Mouse (Mus musculus): Measurements from ENCODE around the gene Tm6sf2. TPM values are rescaled to one million over a fixed set of nuclear protein-coding genes. Genes with fewer than 3 reads are reported as not detected.

The Tm6sf2 gene
- total RNA-seq, 2 experiments from 2014 or later = 4.3 to 9.3 TPM

DNA sequence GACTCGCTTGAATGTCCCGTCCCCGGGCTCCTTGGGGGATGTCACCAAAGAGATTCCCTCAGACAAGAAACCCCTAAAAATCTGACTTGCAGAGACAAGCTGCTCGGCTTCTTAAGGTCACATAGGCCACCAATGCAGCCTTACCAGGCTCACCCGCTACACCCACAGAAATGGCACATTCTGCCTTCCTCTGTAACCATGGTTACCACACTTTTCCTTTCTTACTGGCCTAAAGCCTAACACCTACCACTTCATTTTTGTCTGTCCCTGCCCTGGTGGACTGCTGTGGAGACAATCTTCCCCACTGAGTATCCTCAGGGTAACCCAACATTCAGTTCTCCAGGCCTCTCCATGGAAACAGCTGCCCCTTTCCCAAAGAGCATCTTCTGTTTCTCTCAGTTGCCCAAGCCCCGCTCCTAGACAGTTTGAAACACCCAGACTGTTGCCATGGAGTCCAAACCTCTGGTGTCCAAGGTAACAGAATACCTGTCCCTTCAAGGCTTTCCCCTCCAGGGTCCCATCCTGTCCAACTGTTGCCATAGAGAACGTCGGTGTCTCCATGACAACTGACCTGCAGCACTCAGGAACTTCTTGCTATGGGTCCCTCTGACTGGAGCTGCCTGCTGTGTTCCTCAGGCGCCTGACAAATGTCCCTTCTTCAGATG is 16.7 kb downstream of the Tm6sf2 start:
- no peak for DNase-seq

DNA sequence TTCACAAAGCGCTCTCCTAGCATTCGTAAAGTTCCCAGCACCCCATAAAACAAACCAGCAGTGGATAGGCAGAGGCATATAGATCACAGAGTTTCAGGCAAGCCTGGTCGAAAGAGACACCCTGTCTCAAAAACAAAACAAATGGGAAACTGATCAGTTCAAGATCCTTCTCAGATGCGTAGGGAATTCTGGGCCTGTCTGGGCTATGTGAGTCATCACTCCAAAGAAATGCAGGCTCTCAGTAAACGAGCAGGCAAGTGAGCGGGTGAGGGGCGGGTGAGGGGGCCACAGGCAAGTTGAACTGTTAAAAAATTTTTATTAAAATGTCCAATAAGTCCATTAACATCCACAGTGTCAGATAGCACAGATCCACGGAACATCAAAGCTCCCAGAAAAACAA is 20.1 kb downstream of the Tm6sf2 start:
- no peak for DNase-seq

DNA sequence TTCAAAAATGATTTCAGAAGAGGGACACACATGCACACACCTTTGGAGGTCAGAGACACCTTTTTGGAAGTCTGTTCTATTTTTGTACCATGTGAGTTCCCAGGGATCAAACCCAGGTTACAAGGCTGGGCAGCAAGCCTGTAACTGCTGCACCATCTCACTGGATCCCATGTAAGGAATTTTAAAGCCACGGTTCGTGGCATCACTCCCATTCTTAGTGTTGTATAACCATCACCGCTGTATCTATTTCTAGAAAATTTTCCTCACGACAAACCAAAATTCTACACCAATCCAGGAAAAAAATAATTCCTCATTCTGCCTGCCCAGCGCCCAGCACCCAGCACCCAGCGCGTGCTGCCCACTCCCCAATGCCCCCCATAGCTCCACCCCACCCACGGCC is 26.6 kb downstream of the Tm6sf2 start:
- no peak for DNase-seq

DNA sequence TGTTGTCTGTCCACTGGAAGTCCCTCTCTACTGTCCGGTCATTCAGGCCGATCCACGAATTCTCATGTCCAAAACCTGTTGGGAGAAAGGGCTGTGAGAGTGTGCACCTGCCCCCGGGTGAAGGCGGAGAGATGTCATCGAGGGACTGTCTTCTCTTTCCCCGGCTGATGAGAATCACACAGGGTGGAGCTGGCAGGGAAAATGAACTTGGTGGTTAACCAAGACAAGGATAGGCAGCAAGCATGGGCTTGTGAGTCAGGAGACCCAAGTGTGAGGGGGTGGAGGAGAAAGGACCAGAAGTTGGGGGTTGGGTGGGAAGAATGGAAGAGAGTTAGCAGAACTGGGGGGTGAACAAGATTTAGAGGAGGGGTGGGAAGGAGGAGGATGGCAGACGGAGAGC is 27.5 kb downstream of the Tm6sf2 start:
- DNase-seq = no peak

DNA sequence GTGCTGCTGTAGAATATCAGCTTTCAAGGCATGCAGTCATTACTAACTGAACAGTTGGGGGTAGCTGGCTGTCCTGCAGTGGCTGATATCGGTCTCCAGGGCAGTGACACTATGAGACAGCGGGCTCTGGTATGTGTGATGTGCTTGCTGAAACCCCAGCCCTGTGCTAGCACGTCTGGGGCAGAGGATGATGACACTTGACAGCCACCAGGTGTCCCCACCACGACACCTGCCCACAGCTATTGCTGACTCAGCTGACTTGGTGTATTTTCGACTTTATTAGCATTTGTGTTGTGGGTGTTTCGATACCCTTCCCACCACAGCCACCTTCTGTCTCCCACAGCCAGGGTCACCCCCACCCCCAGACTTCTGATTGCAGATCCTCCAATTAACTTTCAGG is 31.8 kb downstream of the Tm6sf2 start:
- DNase-seq = peak; percentile 53

DNA sequence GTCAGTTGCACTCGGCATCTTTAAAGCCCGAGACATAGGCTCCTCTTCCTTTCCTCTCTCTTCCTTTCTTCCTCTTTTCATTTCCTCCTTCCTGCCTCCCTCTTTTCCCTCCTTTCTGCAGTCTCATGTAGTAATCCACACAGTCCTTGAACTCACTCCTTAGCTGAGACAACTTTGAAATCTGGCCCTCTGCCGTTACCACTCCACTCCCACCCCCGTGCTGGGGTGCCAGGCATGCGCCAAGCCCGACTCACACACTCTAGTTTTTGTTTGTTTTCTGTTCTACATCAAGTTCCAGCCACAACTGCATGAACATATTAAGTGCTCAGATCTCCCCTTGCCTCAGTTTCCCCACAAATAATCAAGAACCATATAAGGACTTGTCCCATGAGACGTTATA is 32.2 kb downstream of the Tm6sf2 start:
- DNase-seq = no peak

DNA sequence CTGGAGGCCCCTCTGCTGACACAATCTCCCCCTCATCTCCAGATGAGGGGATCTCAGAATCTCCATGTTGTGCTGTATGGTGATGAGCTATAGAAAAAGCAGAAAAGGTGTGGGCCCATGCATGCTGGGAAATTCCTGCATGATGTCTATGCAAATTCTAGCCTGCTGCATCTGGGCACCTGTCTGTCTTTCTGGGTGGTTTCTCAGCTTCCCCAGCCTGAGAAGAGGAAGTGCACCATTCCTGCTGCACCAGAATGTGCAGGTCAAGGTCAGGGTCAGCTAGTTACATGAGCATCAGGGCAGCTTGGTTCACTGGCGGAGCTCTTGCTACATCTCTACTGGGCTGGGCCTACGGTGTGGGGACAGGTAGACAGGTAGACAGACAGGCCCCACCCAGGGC is 37.7 kb downstream of the Tm6sf2 start:
- no peak for DNase-seq

DNA sequence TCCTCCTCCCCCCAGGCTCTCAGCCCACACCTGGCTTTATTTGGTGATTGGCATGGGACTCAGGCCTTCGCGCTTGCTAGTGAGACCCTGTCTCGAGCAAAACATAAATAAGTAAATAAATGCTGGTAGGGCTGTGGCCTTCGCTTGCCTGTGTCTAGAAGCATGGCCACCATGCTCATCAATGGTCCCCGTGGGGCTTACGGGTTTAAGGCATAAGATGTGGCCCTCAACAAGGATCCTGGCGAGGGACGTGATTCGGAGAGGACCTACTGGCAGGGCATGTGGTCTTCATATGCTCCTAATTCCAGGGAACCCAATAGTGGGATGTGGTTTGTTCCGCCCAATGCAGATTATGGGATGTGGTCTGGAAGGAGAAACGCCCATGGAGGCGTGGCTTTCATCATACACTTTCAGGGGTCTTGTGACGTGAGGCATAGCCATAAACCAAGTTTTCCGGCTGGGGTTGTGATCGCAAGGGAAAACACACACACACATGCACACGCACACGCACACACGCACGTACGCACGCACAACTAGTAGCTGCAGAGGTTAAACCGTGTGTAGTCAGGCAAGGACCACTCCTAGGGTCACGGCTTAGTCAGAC is 38.6 kb downstream of the Tm6sf2 start:
- no peak for DNase-seq

DNA sequence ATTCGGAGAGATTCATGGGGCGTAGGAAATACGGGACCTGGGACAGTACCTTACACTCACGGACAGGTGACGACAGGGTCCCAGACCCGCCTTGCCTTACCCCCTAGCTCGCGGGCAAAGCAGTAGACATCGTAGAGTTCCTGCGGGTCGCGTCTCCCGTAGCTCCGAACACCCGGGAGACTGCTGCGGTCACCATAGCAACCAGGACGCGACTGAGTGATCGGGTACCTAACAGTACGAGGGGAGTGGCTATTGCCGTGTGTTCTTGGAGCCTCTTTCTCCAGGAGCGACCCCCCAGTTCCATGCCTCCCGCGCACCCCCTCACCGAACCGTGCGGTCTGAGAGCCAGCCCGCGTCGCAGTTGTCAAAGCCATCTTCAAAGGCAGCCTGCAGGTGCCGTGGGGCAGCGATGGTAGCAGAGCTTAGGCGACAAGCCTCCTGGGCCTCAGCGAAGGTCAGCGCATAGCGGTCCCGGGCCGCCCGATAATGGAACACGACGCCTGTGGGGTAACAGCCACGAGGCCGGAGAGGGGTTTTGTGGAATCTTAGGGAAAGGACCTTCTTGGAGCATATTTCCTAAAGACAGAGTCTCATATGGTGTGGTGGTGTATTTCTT is 39.8 kb downstream of the Tm6sf2 start:
- DNase-seq = no peak

DNA sequence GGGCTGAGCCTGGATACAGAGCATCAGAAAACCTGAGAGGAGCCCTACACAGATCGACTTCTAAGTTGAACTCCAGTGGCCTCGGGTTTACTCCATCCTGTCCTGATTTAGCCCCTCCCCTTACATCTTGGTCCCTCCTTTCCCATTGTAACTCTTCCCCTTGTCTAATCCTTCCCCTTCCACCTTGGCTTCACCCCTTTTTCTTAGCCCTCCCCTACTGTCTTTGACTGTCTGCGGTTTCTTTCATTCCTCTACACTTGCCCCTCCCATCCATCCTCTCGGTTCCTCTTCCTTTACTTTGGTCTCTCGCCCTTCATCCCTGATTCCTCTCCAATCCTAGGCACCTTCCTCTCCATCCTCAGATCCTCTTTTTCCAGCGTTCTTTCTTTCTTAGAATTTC is 41.8 kb downstream of the Tm6sf2 start:
- DNase-seq = no peak

DNA sequence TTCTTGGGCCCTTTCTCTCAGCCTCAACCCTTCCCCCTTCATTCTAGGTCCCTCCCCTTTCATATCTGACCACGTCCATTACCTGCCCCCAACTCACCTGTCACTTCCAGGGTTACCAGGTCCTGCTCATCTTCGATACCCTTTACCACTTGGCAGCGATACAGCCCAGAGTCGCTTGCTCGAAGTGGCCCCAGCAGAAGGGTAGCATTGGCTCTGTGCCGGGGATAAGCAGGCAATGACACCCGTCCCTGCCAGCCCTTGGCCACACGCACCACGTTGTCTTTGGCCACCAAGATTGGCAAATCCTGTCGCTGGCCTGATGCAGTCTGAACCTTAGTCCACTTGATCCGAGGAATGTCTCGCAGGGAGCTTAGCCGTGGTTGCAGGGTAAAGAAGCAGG is 42.2 kb downstream of the Tm6sf2 start:
- DNase-seq = peak; percentile 28

DNA sequence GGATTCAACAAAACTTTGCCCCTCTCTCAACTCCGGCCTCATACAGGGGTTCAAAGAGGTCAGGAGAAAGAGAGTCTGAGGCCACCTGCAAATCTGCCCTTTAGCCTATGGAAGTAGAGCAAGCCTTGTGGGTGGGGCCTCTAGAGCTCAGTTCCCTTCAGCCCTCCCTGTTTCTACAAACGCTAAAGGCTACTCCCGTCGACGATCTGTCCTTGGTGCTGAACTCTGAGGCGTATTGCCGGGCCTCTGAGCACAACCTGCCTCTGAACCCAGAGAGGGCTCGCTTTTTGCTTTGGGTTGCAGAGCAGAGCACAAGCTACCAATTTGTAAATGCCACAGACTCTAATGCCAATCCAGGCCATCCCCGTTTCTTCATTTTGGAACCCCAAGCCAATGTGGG is 44.9 kb downstream of the Tm6sf2 start:
- peak; percentile 67 for DNase-seq

DNA sequence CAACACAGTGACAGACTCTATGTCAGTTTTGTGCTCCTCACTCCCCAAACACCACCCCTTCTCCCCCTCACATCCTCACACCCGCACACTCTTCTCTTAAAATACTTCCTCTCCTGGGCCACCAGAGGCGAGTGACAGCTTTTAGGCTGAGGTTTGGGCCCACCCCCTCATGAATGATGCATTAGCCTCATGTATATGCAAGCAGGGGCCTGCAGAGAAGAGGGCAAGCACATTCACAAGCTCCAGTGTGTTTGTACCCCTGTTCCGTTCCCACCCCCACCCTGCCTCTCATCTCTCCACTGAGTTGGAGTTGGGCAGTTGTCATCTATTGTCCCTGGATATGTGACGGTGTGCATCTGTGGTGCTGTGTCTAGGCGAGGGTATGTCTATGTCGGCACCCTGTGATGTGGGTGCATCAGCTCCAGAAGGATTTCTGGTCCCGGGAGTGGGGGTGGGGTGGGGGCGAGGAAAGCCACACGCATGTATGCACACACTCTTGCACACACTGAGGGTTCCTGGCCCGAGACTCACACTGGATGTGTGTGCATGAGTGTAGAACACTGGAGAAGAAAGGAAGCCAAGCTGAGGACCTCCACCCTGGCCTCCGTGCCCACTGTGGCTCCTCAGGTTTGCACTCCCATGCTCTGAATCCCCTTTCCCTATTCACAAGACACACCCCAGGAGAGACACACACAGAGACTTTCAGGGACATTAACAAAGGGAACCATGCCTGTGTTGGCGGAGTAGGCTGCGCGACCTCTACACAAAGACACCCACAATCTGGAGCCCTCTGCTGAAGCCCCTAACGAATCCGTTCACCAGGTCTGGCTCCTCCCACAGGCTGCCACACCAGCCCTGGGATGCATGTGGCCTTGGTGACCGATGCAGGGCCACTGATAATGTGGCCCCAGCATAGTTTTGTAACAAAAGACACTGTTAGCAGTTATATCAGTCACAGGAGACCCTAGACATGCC is 46.3 kb downstream of the Tm6sf2 start:
- DNase-seq = no peak

DNA sequence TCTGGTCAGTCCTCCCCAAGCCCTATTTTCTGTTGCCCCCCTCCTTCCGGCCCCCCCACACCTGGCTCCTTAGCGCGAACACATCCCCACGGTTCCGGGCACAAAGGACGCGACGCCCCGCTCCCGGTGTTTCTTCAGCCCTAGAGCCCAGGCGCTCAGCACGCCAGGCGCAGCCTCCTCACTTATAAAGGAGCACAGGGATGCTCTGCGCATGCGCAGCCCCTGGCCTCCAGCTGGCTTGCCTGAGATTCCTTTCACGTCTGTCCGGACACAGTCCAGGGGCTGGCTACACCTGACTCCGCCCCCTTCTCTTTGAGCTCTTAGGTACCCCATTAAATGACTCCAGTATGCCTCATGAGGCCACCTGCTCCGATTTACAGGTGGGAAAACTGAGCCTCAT is 47.9 kb downstream of the Tm6sf2 start, which contains the start of gene Ncan:
Gene Ncan (minus strand): TSS at position 207 of the 400 bp plus-strand sequence.
- peak; percentile 74 for DNase-seq

DNA sequence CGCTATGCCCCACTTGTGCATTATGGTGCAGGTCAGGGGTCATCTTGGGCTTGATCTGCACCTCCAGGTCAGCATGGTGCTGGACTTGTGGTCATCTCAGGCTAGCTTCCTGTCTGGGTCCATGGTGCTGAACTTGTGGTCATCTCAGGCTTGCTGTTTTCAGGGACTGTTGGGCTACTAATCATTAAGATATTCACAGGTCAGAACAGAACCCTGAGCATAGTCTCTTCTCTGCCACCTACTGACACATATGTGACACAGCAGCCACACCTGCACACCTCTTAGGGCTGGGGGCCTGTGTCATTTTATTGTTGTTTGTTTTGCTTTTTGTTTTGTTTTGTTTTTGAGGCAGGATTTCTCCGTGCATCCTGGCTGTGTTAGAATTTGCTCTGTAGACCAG is 50.1 kb downstream of the Tm6sf2 start:
- no peak for DNase-seq

DNA sequence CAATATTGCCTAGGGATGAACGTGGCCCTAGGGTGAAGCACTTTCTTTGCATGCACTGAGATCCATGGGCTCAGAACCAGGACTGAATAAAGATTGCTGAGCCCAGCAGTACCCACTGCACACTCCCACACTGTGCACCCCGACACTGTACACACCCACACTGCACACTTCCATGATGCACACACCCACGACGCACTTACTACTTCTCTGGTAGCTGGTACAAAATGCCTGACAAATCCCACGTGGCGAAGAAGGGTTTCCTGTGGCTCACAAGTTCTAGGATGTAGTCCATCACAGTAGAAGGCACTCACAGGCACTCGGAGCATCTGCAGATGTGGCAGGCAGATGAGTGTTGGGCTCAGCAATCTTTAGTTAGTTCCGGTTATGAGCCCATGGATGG is 52.3 kb downstream of the Tm6sf2 start:
- no peak for DNase-seq

DNA sequence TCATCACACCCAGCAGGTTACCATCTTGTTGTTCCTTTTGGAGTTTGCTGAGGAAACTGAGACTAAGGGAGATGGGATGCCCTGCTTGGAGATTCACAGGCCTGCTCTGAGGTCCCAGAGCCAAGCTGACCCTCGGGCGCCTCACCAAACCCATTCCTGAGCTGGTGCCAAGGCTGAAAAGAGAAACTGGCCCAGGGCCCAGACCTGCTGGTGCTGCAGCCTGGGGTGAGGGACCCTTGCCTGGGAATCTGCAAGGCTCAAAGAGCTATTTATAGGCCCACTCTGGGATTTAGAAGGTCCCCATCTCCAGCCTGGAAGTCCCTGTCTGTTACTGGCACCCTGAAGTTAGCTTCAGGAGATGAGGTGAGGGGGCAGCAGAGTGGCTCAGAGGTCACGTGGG is 55.7 kb downstream of the Tm6sf2 start:
- DNase-seq = peak; percentile 86

DNA sequence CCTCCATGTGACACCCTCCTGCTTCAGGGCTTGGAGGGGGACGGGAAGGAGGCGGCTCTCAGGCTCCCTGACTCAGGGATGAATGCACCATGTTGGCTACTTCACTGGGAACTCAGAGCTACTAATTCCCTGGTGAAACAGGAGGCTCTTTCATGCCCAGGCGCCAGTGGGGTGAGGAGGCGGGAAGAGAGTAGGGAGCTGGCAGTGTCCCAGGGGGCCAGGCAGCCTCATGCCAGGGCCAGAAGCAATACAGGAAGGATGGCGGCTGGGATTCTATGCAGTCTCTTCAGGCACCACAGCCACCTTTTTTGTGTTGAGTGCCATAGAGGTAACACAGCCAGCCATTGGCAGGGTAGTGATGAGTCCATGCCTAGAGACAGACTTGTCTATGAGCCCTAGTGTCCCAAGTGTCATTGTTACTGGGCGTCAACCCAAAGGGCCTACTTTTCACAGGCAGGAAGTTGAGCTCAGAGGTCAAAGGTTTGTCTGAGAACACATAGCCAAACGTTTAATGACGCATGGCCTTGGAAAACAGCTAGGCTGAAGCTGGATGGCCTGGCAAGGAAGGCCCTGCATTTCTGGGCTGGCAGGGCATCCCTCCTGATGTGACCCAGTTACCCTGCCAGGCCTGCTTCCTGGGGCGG is 56.7 kb downstream of the Tm6sf2 start:
- peak; percentile 77 for DNase-seq

All from adrenal gland, postnatal 10 days (tissue).